Mouse (Mus musculus) testis, adult 2 months (tissue): ENCODE data around the gene Fcgrt.

ENCODE experiments used
- CTCF ChIP-seq: fragments of 200-500 bp; IDR thresholded peaks from 2 replicates; pipeline ENCODE4 v1.5.1; 2012; ENCODE audit warnings: low read depth, mild to moderate bottlenecking, inconsistent platforms, low read length, moderate library complexity; ENCODE audit not compliant: control insufficient read depth, insufficient read depth, insufficient replicate concordance
- POLR2A ChIP-seq: fragments of 200-500 bp; IDR thresholded peaks from 2 replicates; pipeline ENCODE4 v1.6.1; 2012; ENCODE audit warnings: low read depth, mild to moderate bottlenecking, inconsistent platforms, low read length, moderate library complexity; ENCODE audit not compliant: control insufficient read depth

DNA sequence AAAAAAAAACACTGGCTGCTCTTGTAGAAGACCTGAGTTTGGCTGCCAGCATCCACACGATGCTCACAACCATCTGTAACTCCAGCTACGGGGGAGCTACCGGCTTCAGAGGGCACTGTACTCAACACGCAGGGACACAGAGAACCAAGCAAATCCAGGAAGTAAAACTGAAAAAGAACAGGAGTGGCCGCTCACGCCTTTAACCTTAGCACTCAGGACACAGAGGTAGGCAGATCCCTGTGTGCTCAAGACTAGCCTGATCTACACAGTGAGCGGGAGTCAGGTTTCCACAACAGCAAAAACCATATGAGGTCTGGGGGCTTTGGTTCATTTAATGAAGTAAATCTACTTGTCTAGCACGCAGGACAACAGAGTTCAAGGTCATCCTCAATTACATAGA lies 1.8 kb upstream of the Fcgrt start:
- TF ChIP-seq CTCF: no peak
- no peak for TF ChIP-seq POLR2A
